Mouse (Mus musculus) megakaryocyte-erythroid progenitor cell, adult 5-6 weeks (primary cell): ENCODE data around the gene Eif6. TPM values are rescaled to one million over a fixed set of nuclear protein-coding genes. Genes with fewer than 3 reads are reported as not detected.
"Not testable (repeated sequence)": the region's sequence is repeated elsewhere in the genome, so short reads cannot be mapped to it uniquely, and the experiment has no call there.

ENCODE experiments used
- ATAC-seq: replicated peaks from 2 replicates; pipeline ENCODE4 v1.8.0; 2016; ENCODE audit warnings: mild to moderate bottlenecking, inconsistent platforms; ENCODE audit not compliant: severe bottlenecking, poor library complexity, low FRiP score, low TSS enrichment
- total RNA-seq, 2 experiments: library from RNA; stranded (forward) in 1 of 2; stranded (reverse) in 1 of 2; fragments of 200-1000, 215-1000 nt in 1 of 2; fragments of >200 nt in 1 of 2; fragmentation: Nextera tagmentation in 1 of 2; gene quantifications; 2 replicates each; pipeline ENCODE4 v1.2.3; 2014 to 2017

The Eif6 gene
- total RNA-seq (2014; fragmentation: Nextera tagmentation), result 234 and 280 TPM in 2 replicates
- total RNA-seq (2017), result 50.6 and 110 TPM in 2 replicates

GRCm38 (mm10) chr2:155826630-155827424, at the start of gene Eif6:
Gene Eif6 (minus strand): TSS chr2:155826925.
- ATAC-seq, result peak; percentile 89

GRCm38 (mm10) chr2:155873636-155874035, 46.9 kb upstream of the Eif6 start:
- no peak for ATAC-seq

- ATAC-seq, result no peak
Observed at GRCm38 (mm10) chr2:155872930-155873507, 46.3 kb upstream of the Eif6 start.

GRCm38 (mm10) chr2:155872486-155872885, 45.8 kb upstream of the Eif6 start:
- ATAC-seq, result no peak

GRCm38 (mm10) chr2:155869772-155870171, 43.0 kb upstream of the Eif6 start:
- no peak for ATAC-seq

- ATAC-seq, result peak; percentile 77
Observed at GRCm38 (mm10) chr2:155868320-155868719, 41.6 kb upstream of the Eif6 start.

- no peak for ATAC-seq
Observed at GRCm38 (mm10) chr2:155863301-155863867, 36.7 kb upstream of the Eif6 start.

GRCm38 (mm10) chr2:155862573-155863300, 36.0 kb upstream of the Eif6 start:
- ATAC-seq, result no peak

- ATAC-seq, result no peak
Observed at GRCm38 (mm10) chr2:155861581-155861980, 34.9 kb upstream of the Eif6 start.

- no peak for ATAC-seq
Observed at GRCm38 (mm10) chr2:155860102-155860501, 33.4 kb upstream of the Eif6 start.

- no peak for ATAC-seq
Observed at GRCm38 (mm10) chr2:155852536-155852935, 25.8 kb upstream of the Eif6 start.

- ATAC-seq, result no peak
Observed at GRCm38 (mm10) chr2:155850120-155850519, 23.4 kb upstream of the Eif6 start.

GRCm38 (mm10) chr2:155849464-155849863, 22.7 kb upstream of the Eif6 start:
- ATAC-seq, result peak; percentile 39

- peak; percentile 70 for ATAC-seq
Observed at GRCm38 (mm10) chr2:155848291-155848690, 21.6 kb upstream of the Eif6 start.

GRCm38 (mm10) chr2:155846930-155847329, 20.2 kb upstream of the Eif6 start:
- ATAC-seq, result no peak

- no peak for ATAC-seq
Observed at GRCm38 (mm10) chr2:155838961-155839360, 12.2 kb upstream of the Eif6 start.

- no peak for ATAC-seq
Observed at GRCm38 (mm10) chr2:155837961-155838360, 11.2 kb upstream of the Eif6 start.

- ATAC-seq, result no peak
Observed at GRCm38 (mm10) chr2:155834732-155835131, 8.0 kb upstream of the Eif6 start, which contains the start of gene Fam83c. Gene Fam83c (minus strand): TSS chr2:155834854.

- not testable (repeated sequence) for ATAC-seq
Observed at GRCm38 (mm10) chr2:155832087-155832486, 5.4 kb upstream of the Eif6 start.

GRCm38 (mm10) chr2:155831302-155831701, 4.6 kb upstream of the Eif6 start:
- no peak for ATAC-seq
